Mouse (Mus musculus): ENCODE results near the gene Six1. TPM values are rescaled to one million over a fixed set of nuclear protein-coding genes. Genes with fewer than 3 reads are reported as not detected.
"Not testable (repeated sequence)": the region's sequence is repeated elsewhere in the genome, so short reads cannot be mapped to it uniquely, and the experiment has no call there.

Gene Six1
- polyA plus RNA-seq, 2 experiments from 2014 or later = not detected

- no peak for ATAC-seq
These were observed 21.0 kb downstream of the Six1 start for GRCm38 (mm10) chr12:73032665-73033064.

DNA sequence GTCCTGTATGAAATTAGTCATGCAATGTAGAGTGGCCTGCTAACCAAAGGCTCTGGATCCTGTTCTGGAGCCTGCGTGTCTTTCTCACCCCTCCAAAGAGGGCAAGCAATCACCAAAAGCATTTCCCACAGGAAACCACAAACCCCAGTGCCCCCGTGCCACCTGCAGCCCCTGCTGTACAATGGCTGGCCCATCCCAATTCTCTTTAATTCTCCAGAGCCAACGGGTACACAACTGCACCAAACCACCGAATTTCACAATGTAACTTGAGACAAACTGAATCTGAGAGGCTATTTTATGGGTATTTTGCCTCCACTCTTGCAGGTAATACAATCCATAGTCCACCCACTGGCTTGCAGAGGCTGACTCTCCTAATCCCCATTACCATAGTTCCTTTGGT is 22.4 kb downstream of the Six1 start:
- no peak for ATAC-seq

GRCm38 (mm10) chr12:73025490-73025889 is 28.2 kb downstream of the Six1 start:
- no peak for ATAC-seq

DNA sequence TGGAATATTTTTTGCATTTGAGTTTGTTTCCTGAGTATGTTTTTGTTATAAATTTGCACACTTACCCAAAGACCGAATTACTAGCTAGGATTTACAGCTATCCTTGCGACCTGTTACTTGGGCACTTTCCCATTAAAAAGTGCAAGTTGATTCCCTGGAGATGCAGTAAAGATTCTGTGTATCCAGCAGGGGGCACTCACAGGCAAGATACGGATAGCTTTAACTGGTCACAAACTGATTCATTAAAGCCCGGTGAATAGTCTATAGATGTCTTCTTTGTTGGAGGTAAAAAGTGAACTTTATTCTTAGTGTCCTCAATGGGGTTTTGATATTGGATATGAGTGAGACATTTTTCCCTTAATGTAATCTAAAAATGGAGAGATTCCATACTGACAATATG is 32.7 kb downstream of the Six1 start:
- ATAC-seq = peak; percentile 57

DNA sequence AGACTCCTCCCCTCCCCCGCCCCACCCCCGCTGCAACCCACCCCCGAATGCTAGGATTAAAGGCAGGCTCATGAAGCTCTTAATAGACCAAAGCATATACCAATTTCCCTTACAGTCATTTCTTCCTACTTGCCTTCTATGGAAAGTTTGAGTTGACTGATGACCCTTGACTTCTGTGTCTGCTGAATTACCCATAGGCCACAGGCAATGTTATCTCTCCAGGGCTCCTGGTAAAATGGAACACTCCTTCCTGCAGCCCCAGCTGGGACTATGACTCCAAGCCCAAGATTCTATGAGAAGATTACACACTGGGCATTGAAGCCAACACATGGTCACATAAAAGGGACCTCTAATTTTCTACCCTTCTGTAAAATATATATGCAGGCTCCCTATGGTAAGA is 33.3 kb downstream of the Six1 start:
- no peak for ATAC-seq

- no peak for ATAC-seq
These were observed 34.8 kb downstream of the Six1 start for GRCm38 (mm10) chr12:73018838-73019237.

DNA sequence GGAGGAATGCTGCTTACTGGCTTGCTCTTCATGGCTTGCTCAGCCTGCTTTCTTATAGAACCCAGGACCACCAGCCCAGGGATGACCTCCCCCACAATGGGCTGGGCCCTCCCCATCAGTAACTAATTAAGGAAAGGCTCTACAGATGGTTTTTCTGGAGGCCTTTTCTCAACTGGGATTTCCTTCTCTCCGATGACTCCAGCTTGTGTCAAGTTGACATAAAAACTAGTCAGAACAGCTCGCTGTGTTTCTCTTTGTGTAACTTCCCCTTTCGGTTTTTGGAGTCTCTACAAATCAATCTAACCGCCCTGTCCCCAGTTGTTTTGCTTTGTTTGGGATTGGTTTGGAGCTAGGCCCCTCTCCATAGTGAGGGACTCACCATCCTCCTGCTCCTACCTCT is 37.5 kb downstream of the Six1 start:
- no peak for ATAC-seq

GRCm38 (mm10) chr12:73014311-73014710 is 39.4 kb downstream of the Six1 start:
- ATAC-seq = no peak

GRCm38 (mm10) chr12:73012824-73013223 is 40.9 kb downstream of the Six1 start:
- no peak for ATAC-seq

GRCm38 (mm10) chr12:73012136-73012785 is 41.4 kb downstream of the Six1 start:
- no peak for ATAC-seq

DNA sequence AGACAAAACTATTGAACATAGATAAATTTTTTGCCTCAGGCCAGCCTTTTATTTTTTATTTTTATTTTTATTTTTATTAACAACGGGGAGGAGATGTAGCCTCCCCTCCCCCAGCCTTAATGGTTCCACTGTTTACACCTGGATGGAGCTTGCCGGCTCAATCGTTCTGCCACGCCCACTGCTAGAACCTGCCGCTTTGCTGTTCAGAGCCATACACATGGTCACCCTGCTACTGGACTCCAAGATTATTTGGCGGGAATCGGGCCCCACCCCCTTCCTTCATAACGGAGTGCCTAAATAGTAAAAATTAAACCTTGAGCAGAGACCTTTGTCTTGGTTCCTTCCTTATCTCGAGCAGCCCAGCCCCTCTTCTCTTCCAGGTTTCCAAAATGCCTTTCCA is 50.8 kb downstream of the Six1 start:
- ATAC-seq = not testable (repeated sequence)

- not testable (repeated sequence) for ATAC-seq
These were observed 51.4 kb downstream of the Six1 start for GRCm38 (mm10) chr12:73002281-73002680.

DNA sequence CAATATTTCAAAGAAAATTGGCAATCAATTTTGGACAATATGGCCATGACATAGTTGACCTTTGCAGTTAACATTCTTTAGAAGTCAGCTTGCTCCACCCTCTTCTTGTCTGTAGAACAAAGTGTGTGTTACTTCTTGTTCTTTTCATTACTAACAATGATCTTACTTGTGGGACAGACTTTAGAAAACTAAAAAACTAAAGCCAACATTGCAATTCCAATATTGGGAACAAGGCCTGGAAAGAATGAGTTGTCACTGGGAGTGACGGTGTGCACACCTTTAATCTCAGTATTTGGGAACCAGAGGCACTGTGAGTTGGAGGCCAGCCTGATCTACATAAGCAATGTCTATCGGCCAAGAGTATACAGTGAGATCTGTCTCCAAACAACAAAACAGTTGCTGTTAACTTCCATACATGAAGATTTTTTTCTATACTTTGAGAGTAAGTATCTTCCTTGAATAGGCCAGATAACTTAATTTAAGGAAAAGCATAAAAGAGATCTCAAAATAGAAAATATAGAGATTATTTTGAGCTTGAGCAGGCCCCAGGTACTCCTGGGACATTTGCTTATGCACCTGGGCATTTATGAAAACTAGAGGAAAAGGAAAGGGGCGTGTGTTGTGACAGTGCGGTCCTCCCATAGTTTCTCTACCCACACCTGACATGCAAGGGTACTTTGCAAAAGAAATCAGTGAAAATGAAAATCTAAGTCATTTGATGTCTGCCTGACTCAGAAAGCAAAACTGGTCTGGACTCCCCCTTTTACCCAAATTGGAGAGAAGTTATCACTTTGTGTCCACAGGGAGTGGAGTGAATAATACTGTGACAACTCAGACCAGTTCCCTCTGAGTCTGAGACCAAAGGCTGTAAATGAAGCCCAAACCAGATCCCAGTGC is 55.3 kb downstream of the Six1 start:
- no peak for ATAC-seq

GRCm38 (mm10) chr12:72996646-72997045 is 57.0 kb downstream of the Six1 start:
- ATAC-seq = no peak

Other genes with a start within 250 kb of the Six1 start
- gene Six6, start 114.0 kb downstream of the Six1 start, polyA plus RNA-seq (2017; shearing (Covaris generic)) = under 1 TPM in 1 of 2 experiments, not detected in 1; 0.13 TPM
- under 1 TPM in 1 of 2 experiments, not detected in 1; 0.40 TPM for gene 4930447C04Rik, start 113.1 kb downstream of the Six1 start, polyA plus RNA-seq (2017; shearing (Covaris generic))
- under 1 TPM in 1 of 2 experiments, not detected in 1; 0.34 TPM for gene Six4, start 59.6 kb upstream of the Six1 start, polyA plus RNA-seq (2017; shearing (Covaris generic))
- 10 to 100 TPM; 30.1 to 33.1 TPM for gene Mnat1, start 69.8 kb upstream of the Six1 start, polyA plus RNA-seq (2017; shearing (Covaris generic))
- 10 to 100 TPM; 14.9 to 20.9 TPM for gene Trmt5, start 232.8 kb upstream of the Six1 start, polyA plus RNA-seq (2017; shearing (Covaris generic))
- 1 to 10 TPM; 5.5 to 8.7 TPM for gene Slc38a6, start 232.9 kb upstream of the Six1 start, polyA plus RNA-seq (2017; shearing (Covaris generic))